1 mouse cellular context compared by ENCODE assay signal in the genomic region with DNA sequence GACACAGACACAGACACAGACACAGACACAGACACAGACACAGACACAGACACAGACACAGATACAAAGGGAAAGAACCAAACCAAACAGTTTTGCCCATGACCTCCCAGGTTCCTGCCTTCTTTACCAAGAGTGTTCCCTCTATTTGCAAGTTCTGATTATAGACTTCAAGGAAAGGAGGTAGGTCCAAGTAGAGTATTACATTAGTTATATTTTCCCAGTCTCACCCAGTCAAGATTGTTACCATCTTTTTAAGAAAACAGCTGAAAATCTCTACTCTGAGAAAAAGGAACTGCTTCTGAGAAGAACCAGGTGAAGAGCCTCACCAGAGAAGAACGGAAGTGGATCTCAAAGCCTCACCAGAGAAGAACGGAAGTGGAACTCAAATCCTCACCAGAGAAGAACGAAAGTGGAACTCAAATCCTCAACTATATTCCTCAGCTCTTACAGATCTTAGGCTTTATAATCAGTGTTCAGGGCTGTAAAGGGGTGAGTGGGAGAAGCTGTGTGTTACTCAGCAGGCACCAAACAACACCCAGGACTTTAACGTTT.
TF ChIP-seq lines count a peak whose summit lies in the region.

No protein-coding gene starts in this region.

TF ChIP-seq in CH12.LX, 34 proteins besides CTCF, POLR2A, EP300 and RAD21 (continued from another document):
- no peak for TF ChIP-seq PAX5 (IDR thresholded peaks at IDR 0.05; ENCODE audit: low read length)
- peak; percentile 82 for TF ChIP-seq NELFE (IDR thresholded peaks at IDR 0.05; ENCODE audit: low read depth, low read length)
- 0 out of 2 replicates have a peak, but pooled peaks have one; percentile 40 for TF ChIP-seq E2F4 (IDR thresholded peaks at IDR 0.05; ENCODE audit: insufficient replicate concordance, low read depth, low read length)
- no peak for TF ChIP-seq MAZ (IDR thresholded peaks at IDR 0.05; ENCODE audit: low read depth, low read length)
- TF ChIP-seq MXI1 (IDR thresholded peaks at IDR 0.05; ENCODE audit: low read depth, low read length) = 0 out of 2 replicates have a peak, but pooled peaks have one; percentile 21
- peak; percentile 60; the same call in 1 of the 2 replicates for TF ChIP-seq TCF12 (IDR thresholded peaks at IDR 0.05; ENCODE audit: low read depth, low read length)
- peak; percentile 87 for TF ChIP-seq TBP (conservative IDR thresholded peaks at IDR 0.05; ENCODE audit: low read depth, low read length)
